Mouse (Mus musculus) mouse trophoblast stem cell (cell line): ENCODE results near the gene Prmt3.

Experiments
- in situ Hi-C, 2 experiments: fragments of 300-500 bp; cut with MseI, MboI; formaldehyde crosslinking; loops; 2 replicates in 1 of 2; 3 replicates in 1 of 2; pipeline ENCODE4 v1.15.1; 2025

Prmt3 gene

GRCm38 (mm10) chr7:49853342-49854181 lies 75.4 kb downstream of the Prmt3 start:
- in situ Hi-C loops = no loop called here

- in situ Hi-C loops = no loop called here
Observed at GRCm38 (mm10) chr7:49857347-49857746, 79.2 kb downstream of the Prmt3 start.

DNA sequence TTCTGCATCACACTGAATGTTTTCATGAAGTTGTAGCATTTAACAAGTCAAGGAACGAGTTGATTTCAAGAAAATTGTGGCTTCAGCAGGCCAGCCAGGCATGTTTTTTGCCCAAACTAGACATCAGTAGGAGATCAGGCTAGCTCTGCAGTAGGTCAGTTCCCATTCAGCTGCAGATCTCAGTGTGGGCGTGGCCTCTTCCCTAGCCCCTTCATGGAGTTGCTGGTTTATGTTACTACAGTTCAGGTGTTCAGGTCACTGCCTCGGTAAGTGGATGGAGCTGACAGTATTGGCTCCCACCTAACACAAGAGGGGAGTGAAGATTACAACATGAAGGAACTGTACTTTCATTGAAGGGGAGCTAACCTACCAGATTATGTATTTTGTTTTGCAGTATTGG lies 80.1 kb downstream of the Prmt3 start:
- in situ Hi-C loops = no loop called here

DNA sequence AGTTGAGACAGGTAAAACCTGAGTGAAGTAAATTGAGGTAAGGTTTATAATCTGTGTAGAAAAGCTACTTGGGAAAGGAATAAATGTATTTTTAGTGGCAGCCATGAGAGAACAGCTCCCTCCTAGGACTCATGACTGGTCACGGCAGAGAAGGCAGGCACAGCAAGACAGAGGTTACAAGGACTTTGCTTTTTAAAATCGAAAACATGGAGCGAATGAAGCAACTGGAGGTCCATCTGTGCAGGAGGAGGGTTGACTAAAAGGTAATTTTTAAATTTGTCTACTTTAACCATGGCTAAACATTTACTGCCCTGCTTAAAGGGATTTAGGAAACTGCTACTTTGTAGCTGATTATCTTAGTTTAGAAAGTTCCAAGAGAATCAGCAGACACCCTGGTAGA lies 81.7 kb downstream of the Prmt3 start:
- in situ Hi-C loops = no loop called here

DNA sequence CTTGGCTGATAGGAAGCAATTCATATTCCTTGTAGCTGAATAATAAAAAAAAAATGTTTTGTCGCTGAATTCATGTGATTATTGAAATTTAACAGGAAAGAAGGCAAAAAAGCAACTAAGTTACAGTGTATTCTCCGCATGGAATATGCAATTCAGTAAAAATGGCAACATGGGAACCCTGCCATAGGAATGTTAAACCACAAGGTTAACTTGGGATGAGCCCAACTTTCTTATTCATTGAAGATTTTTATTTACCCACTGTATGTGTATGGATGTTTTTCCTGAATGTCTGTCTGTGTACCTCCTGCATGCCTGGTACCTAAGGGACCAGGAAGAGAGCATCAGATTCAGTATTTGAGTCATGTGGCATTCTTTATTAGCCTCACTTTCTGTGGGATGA lies 83.0 kb downstream of the Prmt3 start:
- in situ Hi-C loops = no loop called here

GRCm38 (mm10) chr7:49863753-49864152 lies 85.6 kb downstream of the Prmt3 start:
- in situ Hi-C loops = no loop called here

DNA sequence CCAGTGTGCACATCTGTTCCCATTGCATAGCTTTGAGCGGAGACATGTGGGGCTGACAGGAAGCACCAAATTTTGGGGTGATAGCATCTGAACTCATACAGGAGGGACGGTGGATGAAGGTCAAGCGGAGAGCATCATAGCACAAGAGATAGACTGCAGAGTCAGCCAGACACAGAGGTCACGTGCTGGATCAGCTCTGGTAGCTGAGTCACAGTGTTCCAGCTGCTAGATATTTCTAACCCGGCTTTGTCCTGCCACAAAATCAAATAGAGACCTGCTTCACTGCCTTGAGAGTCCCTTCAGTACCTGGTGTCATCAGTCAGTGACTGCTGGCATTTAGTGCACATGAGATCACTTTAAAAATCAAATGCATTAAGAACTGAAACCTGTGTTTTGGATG lies 91.5 kb downstream of the Prmt3 start:
- in situ Hi-C loops = no loop called here

GRCm38 (mm10) chr7:49870276-49870675 lies 92.1 kb downstream of the Prmt3 start:
- in situ Hi-C loops = no loop called here

DNA sequence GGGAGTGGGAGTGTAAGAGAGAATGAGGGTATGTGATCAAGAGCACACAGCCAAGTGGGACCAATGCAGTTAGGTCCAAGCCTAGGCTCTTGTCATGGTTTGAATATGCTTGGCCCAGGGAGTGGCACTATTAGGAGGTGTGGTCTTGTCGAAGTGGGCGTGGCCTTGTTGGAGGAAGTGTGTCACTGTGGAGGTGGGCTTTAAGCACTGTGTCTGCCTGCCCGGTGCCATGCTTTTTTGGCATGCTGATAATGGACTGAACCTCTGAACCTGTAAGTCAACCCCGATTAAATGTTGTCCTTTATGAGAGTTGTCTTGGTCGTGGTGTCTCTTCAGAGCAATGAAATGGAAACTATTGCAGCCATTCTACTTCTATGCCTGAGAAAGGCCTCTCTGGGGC lies 99.2 kb downstream of the Prmt3 start:
- in situ Hi-C loops = no loop called here

- in situ Hi-C loops = no loop called here
Observed at GRCm38 (mm10) chr7:49879051-49879450, 100.9 kb downstream of the Prmt3 start.

DNA sequence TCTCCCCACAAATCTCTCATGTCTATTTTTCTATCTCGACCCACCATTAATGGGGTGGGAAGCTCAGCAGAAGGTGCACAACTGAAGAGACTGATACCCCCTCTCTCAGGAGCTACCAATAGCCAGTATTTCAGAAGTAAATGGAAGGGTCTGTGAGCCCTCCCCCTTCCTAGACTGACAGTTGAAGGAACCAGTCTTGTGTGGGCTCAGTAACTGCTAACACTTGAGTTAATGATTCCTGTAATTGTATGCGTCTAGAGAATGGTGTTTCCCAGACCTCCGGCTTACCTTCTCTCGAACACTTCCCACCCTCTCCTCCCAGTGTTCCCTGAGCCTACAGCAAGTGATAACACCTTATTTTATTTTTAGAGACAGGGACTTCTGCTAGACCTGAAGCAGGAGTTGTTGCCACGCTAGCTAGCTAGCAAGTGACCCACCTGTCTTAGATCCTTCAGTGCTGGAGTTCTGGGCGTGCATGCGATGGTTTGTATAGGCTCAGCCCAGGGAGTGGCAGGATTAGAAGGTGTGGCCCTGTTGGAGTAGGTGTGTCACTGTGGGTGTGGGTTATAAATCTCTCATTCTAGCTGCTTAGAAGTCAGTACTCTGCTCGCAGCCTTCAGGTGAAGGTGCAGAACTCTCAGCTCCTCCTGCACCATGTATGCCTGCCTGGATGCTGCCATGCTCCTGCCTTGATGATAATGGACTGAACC lies 102.0 kb downstream of the Prmt3 start:
- in situ Hi-C loops = no loop called here

DNA sequence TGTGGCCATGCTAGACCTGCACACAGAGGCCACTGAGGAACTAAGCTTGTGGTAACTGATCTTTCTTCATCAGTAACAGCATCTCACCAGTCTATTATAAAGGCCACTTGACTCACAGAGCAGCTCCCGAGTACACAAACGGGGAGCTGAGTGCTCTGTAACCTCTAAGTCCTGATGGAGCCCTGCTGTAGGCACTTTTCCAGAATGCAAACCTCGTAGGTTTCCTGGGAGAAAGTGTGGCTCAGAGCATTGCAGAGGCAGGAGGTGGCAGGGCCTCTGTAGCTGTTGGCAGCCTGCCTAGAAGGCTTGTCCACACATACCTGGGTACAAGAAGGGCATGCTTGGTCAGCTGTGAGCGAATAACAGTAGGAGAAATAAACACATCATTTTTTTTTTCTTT lies 104.1 kb downstream of the Prmt3 start:
- in situ Hi-C loops = no loop called here

DNA sequence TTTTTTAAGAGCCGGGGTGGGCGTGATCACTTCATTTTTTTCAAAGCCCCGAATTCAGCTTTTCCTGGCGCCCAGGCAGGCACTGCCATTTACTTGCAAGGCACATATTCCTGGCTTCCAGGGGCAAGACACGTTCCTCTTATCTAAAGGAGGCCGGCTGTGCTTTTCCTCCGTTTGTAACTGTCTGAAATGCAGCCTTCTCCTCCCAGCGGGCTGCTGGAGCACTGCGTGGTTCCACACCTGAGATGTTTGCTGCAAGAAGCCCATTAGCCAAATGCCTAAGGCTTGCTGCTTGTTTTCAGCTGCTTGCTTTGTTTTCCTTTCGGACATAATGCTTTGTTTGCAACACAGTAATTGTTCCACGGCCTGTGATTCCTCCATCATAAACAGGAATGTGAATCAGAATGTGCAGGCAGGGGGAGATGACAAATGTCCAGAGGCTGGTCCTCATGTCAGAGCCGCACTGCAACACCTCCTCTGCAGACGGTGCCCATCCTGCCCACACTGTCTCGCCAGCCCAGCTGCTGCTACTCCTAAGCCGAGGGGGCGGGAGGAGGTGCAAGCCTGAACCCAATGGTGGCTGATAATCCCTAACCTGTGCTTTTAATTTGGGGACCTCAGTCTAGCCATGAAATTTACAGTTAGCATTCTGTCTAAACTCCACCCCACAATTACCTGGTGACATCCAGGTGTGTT lies 104.7 kb downstream of the Prmt3 start:
- in situ Hi-C loops = no loop called here

DNA sequence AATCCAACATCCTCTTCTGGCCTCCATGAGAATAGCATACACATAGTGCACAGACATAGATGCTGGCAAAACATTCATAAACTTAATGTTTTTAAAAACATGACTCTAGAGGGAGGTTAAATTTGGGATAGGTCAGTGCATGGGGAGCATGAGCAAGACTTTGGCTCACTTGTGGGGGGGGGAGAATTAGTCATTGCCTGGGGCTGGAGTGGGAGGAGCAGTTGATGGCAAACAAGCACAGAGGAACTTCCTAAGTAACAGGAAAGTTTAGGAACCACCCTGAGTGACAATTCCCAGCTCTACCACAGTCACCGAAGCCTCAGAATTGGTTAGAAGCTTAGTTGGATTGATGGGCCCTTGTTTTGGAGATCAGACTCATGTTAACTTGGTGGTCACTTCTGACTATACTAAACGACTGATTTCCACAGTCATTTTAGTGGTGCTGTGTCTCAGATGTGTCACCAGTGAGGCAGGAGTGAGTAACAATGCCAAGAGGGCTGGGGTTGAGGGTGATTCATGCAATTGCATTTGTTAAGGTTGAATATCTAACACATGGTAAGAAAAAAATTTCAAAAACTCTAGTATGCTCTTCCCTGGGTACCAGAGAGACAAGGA lies 109.7 kb downstream of the Prmt3 start:
- in situ Hi-C loops = no loop called here

DNA sequence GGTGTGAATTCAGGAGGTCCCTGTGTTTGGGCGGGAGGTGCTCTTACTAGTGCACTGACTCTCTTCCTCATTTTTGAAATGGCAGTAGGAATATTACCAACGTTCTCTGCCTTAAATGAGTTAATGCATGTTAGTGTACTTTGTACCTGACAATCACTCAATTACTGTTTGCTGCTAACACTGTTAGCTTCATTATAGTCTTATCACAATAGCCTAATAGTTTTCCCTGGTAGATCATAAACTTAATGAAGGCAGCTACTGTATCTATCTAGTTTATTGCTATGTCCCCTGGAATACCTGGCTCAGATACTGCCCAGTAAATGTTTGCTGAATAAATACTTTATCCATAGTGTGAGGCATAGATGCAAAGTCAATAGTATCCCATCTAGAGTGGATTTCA lies 116.6 kb downstream of the Prmt3 start:
- in situ Hi-C loops = no loop called here

DNA sequence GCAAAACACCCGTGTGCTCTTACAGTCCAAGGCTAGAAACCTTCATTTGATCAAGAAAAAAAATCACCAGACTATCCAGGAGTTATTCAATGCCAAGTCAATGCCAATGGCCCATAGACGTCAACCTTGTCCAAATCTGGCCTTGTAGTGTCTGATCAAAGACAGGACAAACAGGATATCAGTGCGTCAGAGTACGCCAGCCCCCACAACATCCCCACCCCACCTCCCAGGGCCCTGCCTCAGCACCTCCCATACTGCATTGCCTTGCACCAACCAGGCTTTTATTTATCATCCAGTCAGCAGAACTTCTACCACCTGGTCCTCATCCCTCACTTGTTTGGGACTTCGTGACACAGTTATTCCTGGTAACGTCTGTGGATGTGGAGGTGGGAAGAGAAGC lies 117.2 kb downstream of the Prmt3 start:
- in situ Hi-C loops = no loop called here

DNA sequence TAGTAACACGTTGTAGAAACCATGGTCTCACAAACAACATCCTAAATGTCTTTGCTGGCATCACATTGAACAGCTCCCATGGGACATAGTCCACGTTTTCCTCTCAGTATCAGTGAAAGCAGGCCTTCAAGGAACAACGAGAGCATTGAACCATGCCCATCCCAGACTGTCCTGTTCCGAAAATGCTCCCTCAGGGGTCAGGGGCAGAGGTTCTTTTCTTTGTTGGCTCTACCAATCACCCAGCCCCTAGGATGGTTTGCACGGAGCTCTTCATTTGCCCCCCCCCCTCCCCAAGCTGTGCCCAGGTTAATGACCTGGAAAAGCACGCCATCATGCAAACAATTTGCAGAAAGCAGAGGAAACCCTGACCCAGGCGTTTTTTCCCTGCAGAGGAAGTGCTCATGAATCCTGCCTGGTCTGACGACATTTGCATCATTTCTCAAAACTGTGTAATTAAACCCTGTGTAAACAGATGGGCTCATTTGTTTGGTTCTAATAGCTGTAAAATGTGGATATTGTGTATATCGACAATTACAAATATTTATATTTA lies 123.9 kb downstream of the Prmt3 start:
- in situ Hi-C loops = no loop called here

DNA sequence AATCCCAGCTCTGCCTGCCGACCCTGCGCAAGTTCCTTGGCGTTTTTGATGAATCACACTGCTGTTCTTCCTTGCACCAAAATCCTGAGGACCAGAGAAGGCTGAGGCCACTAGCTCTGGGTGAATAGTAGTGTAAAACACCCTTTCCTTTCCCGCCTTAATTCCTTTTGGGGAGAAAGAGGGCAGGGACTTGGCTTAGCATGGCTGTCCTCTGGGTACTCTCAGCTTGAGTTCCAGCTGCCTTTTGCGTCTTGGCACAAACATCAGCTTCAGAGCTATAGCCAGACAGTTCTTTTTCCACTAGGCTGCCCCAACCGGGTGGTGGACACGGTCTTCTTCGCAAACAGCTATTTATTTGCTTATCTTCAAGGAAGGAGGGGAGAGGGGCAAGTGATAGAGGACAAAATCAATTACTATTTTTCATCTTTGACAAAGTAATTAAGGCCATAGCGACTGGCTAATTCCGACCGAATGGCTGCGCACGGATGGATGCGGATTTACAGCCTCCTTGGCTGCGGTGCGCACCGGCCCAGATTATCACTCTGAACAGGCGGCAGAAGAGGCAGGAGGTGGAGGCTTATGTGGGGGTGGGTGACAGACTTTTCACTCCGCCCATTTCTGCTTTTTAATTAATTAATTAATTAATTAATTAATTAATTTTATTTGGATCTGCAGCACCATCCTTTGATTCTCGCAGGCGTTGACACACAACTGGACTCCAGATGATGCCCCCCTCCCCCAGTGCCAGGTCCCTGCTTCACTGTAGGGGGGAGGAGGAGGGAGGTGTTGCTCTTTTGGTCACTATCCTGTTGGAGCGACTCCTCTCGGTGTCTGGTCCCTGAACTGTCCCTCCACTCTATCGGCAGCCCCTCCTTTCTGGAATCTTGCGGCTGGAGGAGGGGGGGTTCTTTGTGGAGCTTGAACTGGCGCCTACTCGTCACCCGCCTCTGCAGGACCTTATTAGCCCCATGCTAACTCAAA lies 129.3 kb downstream of the Prmt3 start:
- in situ Hi-C loops = no loop called here
